Mouse (Mus musculus) ES-E14 (cell line): ENCODE measurements around the gene Shld1. TPM values are rescaled to one million over a fixed set of nuclear protein-coding genes. Genes with fewer than 3 reads are reported as not detected.

ENCODE experiments used
- DNase-seq: peaks from one replicate; pipeline ENCODE4 v3.0.0-alpha.2; 2013; ENCODE audit warnings: low read depth, low spot score
- H3K27ac ChIP-seq: 2 replicates; pipeline ENCODE4 v1.5.1; 2012; ENCODE audit warnings: low read depth, mild to moderate bottlenecking, low read length, moderate library complexity, mixed read lengths; ENCODE audit not compliant: poor library complexity, insufficient read depth, severe bottlenecking
- H3K36me3 ChIP-seq: 2 replicates; pipeline ENCODE4 v1.6.1; 2012; ENCODE audit warnings: mild to moderate bottlenecking, low read length, moderate library complexity, mixed read lengths; ENCODE audit not compliant: control insufficient read depth, poor library complexity, insufficient read depth, severe bottlenecking
- H3K4me1 ChIP-seq, 2 experiments: fragments of 150-350 bp in 1 of 2; sonication (generic) in 1 of 2; 2 replicates each; pipeline ENCODE4 v1.6.1; 2012; ENCODE audit warnings: low read length in 2 of 2, mild to moderate bottlenecking in 1 of 2, mixed read lengths in 1 of 2; ENCODE audit not compliant: control insufficient read depth in 2 of 2, insufficient read depth in 2 of 2, poor library complexity in 1 of 2
- H3K4me3 ChIP-seq, 2 experiments: fragments of 150-350 bp in 1 of 2; sonication (generic) in 1 of 2; 2 replicates each; pipeline ENCODE4 v1.5.1; 2012; ENCODE audit warnings: low read length in 2 of 2, low read depth in 1 of 2, mild to moderate bottlenecking in 1 of 2, mixed read lengths in 1 of 2; ENCODE audit not compliant: insufficient read depth in 1 of 2, poor library complexity in 1 of 2, severe bottlenecking in 1 of 2
- H3K9ac ChIP-seq: 2 replicates; pipeline ENCODE4 v1.6.1; 2012; ENCODE audit warnings: low read depth, mild to moderate bottlenecking, low read length, mixed read lengths; ENCODE audit not compliant: poor library complexity, insufficient read depth, severe bottlenecking
- H3K9me3 ChIP-seq: fragments of 150-350 bp; sonication (generic); 2 replicates; pipeline ENCODE4 v1.6.1; 2012; ENCODE audit warnings: low read depth, mild to moderate bottlenecking, low read length; ENCODE audit not compliant: control insufficient read depth, insufficient read depth
- CHD2 ChIP-seq: IDR thresholded peaks from 2 replicates; pipeline ENCODE4 v1.6.1; 2014; ENCODE audit warnings: mild to moderate bottlenecking, low read depth, low read length, inconsistent platforms
- HCFC1 ChIP-seq: IDR thresholded peaks from 2 replicates; pipeline ENCODE4 v1.6.1; 2012; ENCODE audit warnings: low read length, inconsistent platforms, borderline replicate concordance; ENCODE audit not compliant: insufficient read depth
- MAFK ChIP-seq: IDR thresholded peaks from 2 replicates; pipeline ENCODE4 v1.6.1; 2014; ENCODE audit warnings: mild to moderate bottlenecking, low read depth, low read length, inconsistent platforms; ENCODE audit not compliant: insufficient read depth
- ZC3H11A ChIP-seq: IDR thresholded peaks from 2 replicates; pipeline ENCODE4 v1.6.1; 2012; ENCODE audit warnings: low read depth, mild to moderate bottlenecking, inconsistent platforms, low read length, borderline replicate concordance
- ZNF384 ChIP-seq: IDR thresholded peaks from 2 replicates; pipeline ENCODE4 v1.6.1; 2012; ENCODE audit warnings: low read depth, low read length, inconsistent platforms
- in situ Hi-C, 2 experiments: fragments of 600-800 bp; cut with MboI; formaldehyde crosslinking; loops; one replicate each; pipeline ENCODE4 v1.15.1; 2025; ENCODE audit warnings: low sequenced_read_pairs in 2 of 2, inconsistent platforms in 1 of 2; ENCODE audit not compliant: unreplicated experiment in 2 of 2
- total RNA-seq: library from RNA; depleted of rRNA; stranded (reverse); fragments of 300-350 nt; gene quantifications from 2 replicates; pipeline ENCODE4 v1.2.3, GENCODE M21; 2012

Gene Shld1
- total RNA-seq, 1 experiment, result 9.2 TPM

- Histone ChIP-seq H3K9me3 (no peaks in the 10 kb centered on the region), H3K9ac (no peak overlapping the region), H3K4me1 (peaks cover 13% of the 10 kb centered on the region in 2 experiments; a peak in 3 of 4 replicates), H3K4me3 (no peak overlapping the region), H3K27ac (no peak overlapping the region), H3K36me3 (no peaks in the 10 kb centered on the region)
- TF ChIP-seq CHD2, result no peak
- TF ChIP-seq ZC3H11A, result no peak
- no peak for TF ChIP-seq MAFK
- TF ChIP-seq ZNF384, result no peak
- no peak for TF ChIP-seq HCFC1
- in situ Hi-C loops, result no loop called here
- DNase-seq, result no peak
Observed at GRCm38 (mm10) chr2:132688611-132689021, 1.9 kb downstream of the Shld1 start.

- no peak for DNase-seq
- in situ Hi-C loops, result no loop called here
- Histone ChIP-seq H3K4me1 (peaks cover 13% of the 10 kb centered on the region in 2 experiments; a peak in 3 of 4 replicates), H3K4me3 (no peak overlapping the region), H3K27ac (no peak overlapping the region), H3K9ac (no peak overlapping the region), H3K9me3 (no peaks in the 10 kb centered on the region), H3K36me3 (no peaks in the 10 kb centered on the region)
- TF ChIP-seq HCFC1 (no peak), ZC3H11A (no peak), CHD2 (no peak), ZNF384 (no peak), MAFK (no peak)
Observed at GRCm38 (mm10) chr2:132689188-132689568, 2.4 kb downstream of the Shld1 start.

- peaks cover 10% of the 10 kb centered on the region in 2 experiments; a peak in 3 of 4 replicates for H3K4me1 ChIP-seq
- no peak overlapping the region for H3K27ac ChIP-seq
- in situ Hi-C loops, result no loop called here
- DNase-seq, result no peak
- no peaks in the 10 kb centered on the region for H3K9me3 ChIP-seq
- H3K4me3 ChIP-seq, result no peak overlapping the region
- TF ChIP-seq ZC3H11A, result no peak
- no peak for TF ChIP-seq HCFC1
- no peak overlapping the region for H3K9ac ChIP-seq
- H3K36me3 ChIP-seq, result no peaks in the 10 kb centered on the region
Observed at GRCm38 (mm10) chr2:132689569-132690231, 3.0 kb downstream of the Shld1 start.

- no peak for DNase-seq
- in situ Hi-C loops, result no loop called here
- no peaks in the 10 kb centered on the region for H3K9me3 ChIP-seq
Observed at GRCm38 (mm10) chr2:132691731-132692130, 5.0 kb downstream of the Shld1 start.

GRCm38 (mm10) chr2:132692320-132692719, 5.6 kb downstream of the Shld1 start:
- in situ Hi-C loops, result no loop called here
- no peaks in the 10 kb centered on the region for H3K9me3 ChIP-seq
- H3K4me1 ChIP-seq, result peaks cover 3 to 18% of the 10 kb centered on the region in 2 experiments; a peak in 3 of 4 replicates
- no peak overlapping the region; the same call in 1 of the 2 replicates for H3K9ac ChIP-seq
- H3K4me3 ChIP-seq, result peak overlapping the region in 1 of 2 experiments; percentile 37; a peak in 1 of 4 replicates
- H3K36me3 ChIP-seq, result peaks cover 5% of the 10 kb centered on the region; the same call in 1 of the 2 replicates
- H3K27ac ChIP-seq, result peak overlapping the region; percentile 77; the same call in 1 of the 2 replicates
- DNase-seq, result no peak
- TF ChIP-seq CHD2, result no peak
- TF ChIP-seq ZNF384, result no peak
- TF ChIP-seq HCFC1, result no peak
- no peak for TF ChIP-seq ZC3H11A
- TF ChIP-seq MAFK, result no peak

More at GRCm38 (mm10) chr2:132691731-132692130, 5.0 kb downstream of the Shld1 start:
- Histone ChIP-seq H3K36me3 (peaks cover 5% of the 10 kb centered on the region; the same call in 1 of the 2 replicates), H3K27ac (peak overlapping the region; percentile 77; the same call in 1 of the 2 replicates), H3K4me3 (peak overlapping the region; percentile 5 to 23; a peak in 2 of 4 replicates), H3K9ac (peak overlapping the region; percentile 4; the same call in 1 of the 2 replicates), H3K4me1 (peaks cover 3 to 16% of the 10 kb centered on the region in 2 experiments; a peak in 3 of 4 replicates)
- no peak for TF ChIP-seq CHD2
- TF ChIP-seq MAFK, result no peak
